Mouse (Mus musculus): ENCODE data around the gene Avl9. TPM values are rescaled to one million over a fixed set of nuclear protein-coding genes. Genes with fewer than 3 reads are reported as not detected.
A peak's percentile ranks its signal among the peaks of the same experiment; 100 is the strongest.

Gene Avl9
- polyA plus RNA-seq, 1 experiment from 2014 or later = 5.8 TPM

- no peaks in the 10 kb centered on the region for H3K4me1 ChIP-seq (replicated peaks)
- WGBS = 82% methylated on average over 3 of the region's 3 CpGs
- ATAC-seq (replicated peaks; ENCODE audit: insufficient number of reproducible peaks, insufficient read depth, low FRiP score, low read depth) = no peak
- H3K27ac ChIP-seq = no peak overlapping the region
- H3K36me3 ChIP-seq = peaks cover 48% of the 10 kb centered on the region
- no peaks in the 10 kb centered on the region for H3K27me3 ChIP-seq
- no peaks in the 10 kb centered on the region for H3K9me3 ChIP-seq (replicated peaks)
- no peak overlapping the region for H3K9ac ChIP-seq
- no peak overlapping the region for H3K4me2 ChIP-seq
- H3K4me3 ChIP-seq = no peak overlapping the region
Observed at GRCm38 (mm10) chr6:56753719-56754118, 39.0 kb downstream of the Avl9 start.

GRCm38 (mm10) chr6:56756117-56756516, 41.4 kb downstream of the Avl9 start:
- peaks cover 48% of the 10 kb centered on the region for H3K36me3 ChIP-seq

GRCm38 (mm10) chr6:56759324-56759723, 44.6 kb downstream of the Avl9 start:
- ATAC-seq (replicated peaks; ENCODE audit: insufficient number of reproducible peaks, insufficient read depth, low FRiP score, low read depth) = no peak
- Histone ChIP-seq H3K27me3 (no peaks in the 10 kb centered on the region), H3K4me3 (no peak overlapping the region), H3K4me2 (no peak overlapping the region), H3K36me3 (peaks cover 52% of the 10 kb centered on the region), H3K27ac (no peak overlapping the region), H3K9ac (no peak overlapping the region), H3K9me3 (replicated peaks) (no peaks in the 10 kb centered on the region), H3K4me1 (replicated peaks) (peaks cover 5% of the 10 kb centered on the region)
- 91% methylated on average over 1 of the region's 1 CpGs for WGBS

More at GRCm38 (mm10) chr6:56756117-56756516, 41.4 kb downstream of the Avl9 start:
- no peak overlapping the region for H3K9ac ChIP-seq
- H3K4me1 ChIP-seq (replicated peaks) = no peaks in the 10 kb centered on the region
- H3K9me3 ChIP-seq (replicated peaks) = no peaks in the 10 kb centered on the region
- H3K27me3 ChIP-seq = no peaks in the 10 kb centered on the region
- no peak overlapping the region for H3K4me3 ChIP-seq
- 94% methylated on average over 1 of the region's 1 CpGs for WGBS
- no peak overlapping the region for H3K27ac ChIP-seq
- no peak overlapping the region for H3K4me2 ChIP-seq
- no peak for ATAC-seq (replicated peaks; ENCODE audit: insufficient number of reproducible peaks, insufficient read depth, low FRiP score, low read depth)

GRCm38 (mm10) chr6:56765265-56765664, 50.6 kb downstream of the Avl9 start:
- Histone ChIP-seq H3K27me3 (no peaks in the 10 kb centered on the region), H3K36me3 (peaks cover 14% of the 10 kb centered on the region; the same call in 1 of the 2 replicates), H3K4me2 (no peak overlapping the region), H3K27ac (no peak overlapping the region), H3K4me3 (no peak overlapping the region), H3K9ac (no peak overlapping the region), H3K4me1 (replicated peaks) (peaks cover 5% of the 10 kb centered on the region), H3K9me3 (replicated peaks) (no peaks in the 10 kb centered on the region)
- ATAC-seq (replicated peaks; ENCODE audit: insufficient number of reproducible peaks, insufficient read depth, low FRiP score, low read depth) = no peak
- 81% methylated on average over 3 of the region's 3 CpGs for WGBS

GRCm38 (mm10) chr6:56765696-56766095, 51.0 kb downstream of the Avl9 start:
- Histone ChIP-seq H3K4me3 (no peak overlapping the region), H3K36me3 (peaks cover 14% of the 10 kb centered on the region; the same call in 1 of the 2 replicates), H3K27me3 (no peaks in the 10 kb centered on the region), H3K9ac (no peak overlapping the region), H3K27ac (no peak overlapping the region), H3K9me3 (replicated peaks) (no peaks in the 10 kb centered on the region), H3K4me1 (replicated peaks) (peaks cover 5% of the 10 kb centered on the region), H3K4me2 (no peak overlapping the region)
- ATAC-seq (replicated peaks; ENCODE audit: insufficient number of reproducible peaks, insufficient read depth, low FRiP score, low read depth) = no peak
- 75% methylated on average over 4 of the region's 4 CpGs for WGBS

GRCm38 (mm10) chr6:56775816-56776215, 61.1 kb downstream of the Avl9 start:
- no peaks in the 10 kb centered on the region for H3K27me3 ChIP-seq
- WGBS = 19% methylated on average over 3 of the region's 3 CpGs
- H3K27ac ChIP-seq = no peak overlapping the region
- peaks cover 13% of the 10 kb centered on the region for H3K4me1 ChIP-seq (replicated peaks)
- H3K9ac ChIP-seq = no peak overlapping the region
- no peak for ATAC-seq (replicated peaks; ENCODE audit: insufficient number of reproducible peaks, insufficient read depth, low FRiP score, low read depth)
- H3K36me3 ChIP-seq = peaks cover 37% of the 10 kb centered on the region
- no peak overlapping the region for H3K4me2 ChIP-seq
- no peak overlapping the region for H3K4me3 ChIP-seq
- no peaks in the 10 kb centered on the region for H3K9me3 ChIP-seq (replicated peaks)

GRCm38 (mm10) chr6:56779636-56780035, 64.9 kb downstream of the Avl9 start:
- peaks cover 17% of the 10 kb centered on the region for H3K4me1 ChIP-seq (replicated peaks)
- WGBS = 93% methylated on average over 5 of the region's 5 CpGs
- no peak overlapping the region for H3K4me2 ChIP-seq
- no peaks in the 10 kb centered on the region for H3K27me3 ChIP-seq
- no peak overlapping the region for H3K4me3 ChIP-seq
- H3K9me3 ChIP-seq (replicated peaks) = no peaks in the 10 kb centered on the region
- H3K9ac ChIP-seq = no peak overlapping the region
- no peak for ATAC-seq (replicated peaks; ENCODE audit: insufficient number of reproducible peaks, insufficient read depth, low FRiP score, low read depth)
- peaks cover 37% of the 10 kb centered on the region for H3K36me3 ChIP-seq
- H3K27ac ChIP-seq = no peak overlapping the region

GRCm38 (mm10) chr6:56783561-56784272, 69.0 kb downstream of the Avl9 start:
- H3K9ac ChIP-seq = no peak overlapping the region
- peaks cover 41% of the 10 kb centered on the region for H3K36me3 ChIP-seq
- H3K9me3 ChIP-seq (replicated peaks) = no peaks in the 10 kb centered on the region
- ATAC-seq (replicated peaks; ENCODE audit: insufficient number of reproducible peaks, insufficient read depth, low FRiP score, low read depth) = no peak
- H3K4me3 ChIP-seq = no peak overlapping the region
- H3K4me1 ChIP-seq (replicated peaks) = peaks cover 11% of the 10 kb centered on the region; the same call in 1 of the 2 replicates
- H3K27me3 ChIP-seq = no peaks in the 10 kb centered on the region
- no peak overlapping the region for H3K4me2 ChIP-seq
- 82% methylated on average over 4 of the region's 4 CpGs for WGBS
- H3K27ac ChIP-seq = no peak overlapping the region

- Histone ChIP-seq H3K9ac (no peak overlapping the region), H3K36me3 (peaks cover 30% of the 10 kb centered on the region), H3K9me3 (replicated peaks) (no peaks in the 10 kb centered on the region), H3K27ac (no peak overlapping the region), H3K4me1 (replicated peaks) (peaks cover 15% of the 10 kb centered on the region; the same call in 1 of the 2 replicates), H3K4me2 (no peak overlapping the region), H3K4me3 (no peak overlapping the region), H3K27me3 (no peaks in the 10 kb centered on the region)
- no peak for ATAC-seq (replicated peaks; ENCODE audit: insufficient number of reproducible peaks, insufficient read depth, low FRiP score, low read depth)
- WGBS = 73% methylated on average over 5 of the region's 5 CpGs
Observed at GRCm38 (mm10) chr6:56785068-56785467, 70.4 kb downstream of the Avl9 start.

- no peak overlapping the region for H3K4me3 ChIP-seq
- H3K4me2 ChIP-seq = no peak overlapping the region
- no peak overlapping the region for H3K27ac ChIP-seq
- no peaks in the 10 kb centered on the region for H3K9me3 ChIP-seq (replicated peaks)
- ATAC-seq (replicated peaks; ENCODE audit: insufficient number of reproducible peaks, insufficient read depth, low FRiP score, low read depth) = no peak
- WGBS = 63% methylated on average over 2 of the region's 2 CpGs
- H3K9ac ChIP-seq = no peak overlapping the region
- peaks cover 15% of the 10 kb centered on the region; the same call in 1 of the 2 replicates for H3K4me1 ChIP-seq (replicated peaks)
- H3K27me3 ChIP-seq = no peaks in the 10 kb centered on the region
- peaks cover 19% of the 10 kb centered on the region for H3K36me3 ChIP-seq
Observed at GRCm38 (mm10) chr6:56787668-56788067, 73.0 kb downstream of the Avl9 start.

GRCm38 (mm10) chr6:56789336-56789735, 74.6 kb downstream of the Avl9 start:
- WGBS = 34% methylated on average over 3 of the region's 3 CpGs
- no peak overlapping the region for H3K9ac ChIP-seq
- H3K4me3 ChIP-seq = no peak overlapping the region
- peaks cover 21% of the 10 kb centered on the region for H3K4me1 ChIP-seq (replicated peaks)
- peaks cover 15% of the 10 kb centered on the region for H3K36me3 ChIP-seq
- H3K27me3 ChIP-seq = no peaks in the 10 kb centered on the region
- no peak overlapping the region for H3K27ac ChIP-seq
- H3K4me2 ChIP-seq = no peak overlapping the region
- no peak for ATAC-seq (replicated peaks; ENCODE audit: insufficient number of reproducible peaks, insufficient read depth, low FRiP score, low read depth)
- no peaks in the 10 kb centered on the region for H3K9me3 ChIP-seq (replicated peaks)

GRCm38 (mm10) chr6:56794834-56795233, 80.1 kb downstream of the Avl9 start:
- 76% methylated on average over 5 of the region's 5 CpGs for WGBS
- Histone ChIP-seq H3K27me3 (no peaks in the 10 kb centered on the region), H3K4me3 (peak overlapping the region; percentile 76), H3K9ac (no peak overlapping the region), H3K4me2 (peak overlapping the region; percentile 83), H3K9me3 (replicated peaks) (no peaks in the 10 kb centered on the region), H3K4me1 (replicated peaks) (peaks cover 25% of the 10 kb centered on the region), H3K27ac (no peak overlapping the region), H3K36me3 (no peaks in the 10 kb centered on the region)
- no peak for ATAC-seq (replicated peaks; ENCODE audit: insufficient number of reproducible peaks, insufficient read depth, low FRiP score, low read depth)
